Mouse (Mus musculus) embryonic facial prominence, embryonic 10.5 days (tissue): ENCODE measurements around the gene Psmb7. TPM values are rescaled to one million over a fixed set of nuclear protein-coding genes. Genes with fewer than 3 reads are reported as not detected.

ENCODE experiments used
- DNase-seq: peaks from one replicate; pipeline ENCODE4 v3.0.0-alpha.2; 2017; ENCODE audit warnings: low spot score
- H3K27ac ChIP-seq: fragments of 300-500 bp; sonication (generic); replicated peaks from 2 replicates; pipeline ENCODE4 v1.5.1; 2016; ENCODE audit warnings: mild to moderate bottlenecking
- H3K27me3 ChIP-seq: fragments of 300-500 bp; sonication (generic); replicated peaks from 2 replicates; pipeline ENCODE4 v1.6.1; 2016; ENCODE audit warnings: low read depth, mild to moderate bottlenecking; ENCODE audit not compliant: poor library complexity, severe bottlenecking
- H3K36me3 ChIP-seq: fragments of 300-500 bp; sonication (generic); replicated peaks from 2 replicates; pipeline ENCODE4 v1.6.1; 2016; ENCODE audit warnings: mild to moderate bottlenecking, moderate library complexity
- H3K4me1 ChIP-seq: fragments of 300-500 bp; sonication (generic); 2 replicates; pipeline ENCODE4 v1.6.1; 2016
- H3K4me3 ChIP-seq: fragments of 300-500 bp; sonication (generic); 2 replicates; pipeline ENCODE4 v1.5.1; 2016; ENCODE audit warnings: mild to moderate bottlenecking, moderate library complexity
- H3K9me3 ChIP-seq: fragments of 300-500 bp; sonication (generic); 2 replicates; pipeline ENCODE4 v1.6.1; 2016; ENCODE audit warnings: mild to moderate bottlenecking
- whole genome bisulfite sequencing: fragments of 180-500 bp; shearing (Covaris S2); methylation state at CpG from one replicate; pipeline ENCODE4 v1.1.7; 2016; 5-methylcytosine and 5-hydroxymethylcytosine counted together
- microRNA-seq: library from miRNA; unstranded; fragments of <30 nt; microRNA quantifications from one replicate; pipeline ENCODE4, GENCODE M21; 2017
- polyA plus RNA-seq: library from polyadenylated mRNA; unstranded; fragments of >200 nt; fragmentation: Nextera tagmentation; extraction: Ambion mirVana; gene quantifications from 2 replicates; pipeline ENCODE4 v1.2.1, GENCODE M21; 2016

The Psmb7 gene
- polyA plus RNA-seq, 1 experiment from 2014 or later = 331 TPM

GRCm38 (mm10) chr2:38546222-38546621 is 97.7 kb downstream of the Psmb7 start:
- peak; percentile 69 for DNase-seq
- Histone ChIP-seq H3K4me1 (peaks cover 57% of the 10 kb centered on the region), H3K27ac (peak overlapping the region; percentile 66)

DNA sequence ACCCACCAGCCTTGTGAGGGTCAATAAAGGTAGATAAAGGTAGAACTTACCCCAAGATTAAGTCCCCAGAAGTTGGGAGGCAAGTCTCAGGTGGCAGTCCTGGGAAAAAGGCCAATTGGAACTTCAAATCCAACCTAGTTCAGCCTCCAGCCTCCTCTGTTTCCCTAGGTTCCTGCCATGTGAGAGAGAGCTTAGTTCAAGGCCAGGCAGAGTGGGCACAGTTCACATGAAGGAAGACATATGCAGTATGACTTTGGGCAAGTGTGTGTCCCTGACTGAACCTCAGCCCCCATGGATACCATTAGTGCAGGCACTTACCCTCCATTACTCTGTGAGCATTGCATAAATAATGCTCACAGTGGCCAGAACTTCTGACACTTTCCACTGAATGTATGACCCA is 98.2 kb downstream of the Psmb7 start:
- no peak for DNase-seq
- Histone ChIP-seq H3K36me3 (peaks cover 6% of the 10 kb centered on the region; the same call in 1 of the 2 replicates), H3K9me3 (no peaks in the 10 kb centered on the region), H3K4me1 (peaks cover 62% of the 10 kb centered on the region), H3K4me3 (no peak overlapping the region), H3K27ac (peak overlapping the region; percentile 66), H3K27me3 (no peaks in the 10 kb centered on the region)

More at GRCm38 (mm10) chr2:38546222-38546621, 97.7 kb downstream of the Psmb7 start:
- H3K27me3 ChIP-seq = no peaks in the 10 kb centered on the region
- 4% methylated on average over 6 of the region's 6 CpGs for WGBS
- no peak overlapping the region for H3K4me3 ChIP-seq
- H3K36me3 ChIP-seq = peaks cover 11% of the 10 kb centered on the region; the same call in 1 of the 2 replicates
- no peaks in the 10 kb centered on the region for H3K9me3 ChIP-seq

DNA sequence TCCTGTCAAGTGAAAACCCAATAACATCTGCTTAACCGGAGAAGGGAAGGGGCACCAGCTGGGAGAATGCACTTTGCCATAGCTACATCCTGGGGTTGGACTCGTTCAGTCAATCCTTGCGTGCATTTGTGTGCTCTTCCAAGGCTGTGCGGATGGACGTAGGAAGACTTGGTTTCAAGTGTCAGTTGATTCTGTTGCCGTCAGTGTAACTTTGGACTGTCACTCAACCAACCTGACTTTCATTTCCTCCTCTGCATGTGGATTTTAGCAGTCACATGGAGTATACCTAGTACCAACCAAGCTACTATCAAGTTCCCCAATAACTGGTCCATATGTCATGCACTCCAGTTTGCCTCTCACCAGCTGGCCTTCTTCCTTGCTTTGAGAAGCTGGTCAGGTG is 98.9 kb downstream of the Psmb7 start:
- Histone ChIP-seq H3K27me3 (no peaks in the 10 kb centered on the region), H3K4me3 (no peak overlapping the region), H3K36me3 (no peaks in the 10 kb centered on the region), H3K27ac (no peak overlapping the region), H3K4me1 (peaks cover 69% of the 10 kb centered on the region), H3K9me3 (no peaks in the 10 kb centered on the region)
- DNase-seq = no peak
- 78% methylated on average over 6 of the region's 6 CpGs for WGBS

DNA sequence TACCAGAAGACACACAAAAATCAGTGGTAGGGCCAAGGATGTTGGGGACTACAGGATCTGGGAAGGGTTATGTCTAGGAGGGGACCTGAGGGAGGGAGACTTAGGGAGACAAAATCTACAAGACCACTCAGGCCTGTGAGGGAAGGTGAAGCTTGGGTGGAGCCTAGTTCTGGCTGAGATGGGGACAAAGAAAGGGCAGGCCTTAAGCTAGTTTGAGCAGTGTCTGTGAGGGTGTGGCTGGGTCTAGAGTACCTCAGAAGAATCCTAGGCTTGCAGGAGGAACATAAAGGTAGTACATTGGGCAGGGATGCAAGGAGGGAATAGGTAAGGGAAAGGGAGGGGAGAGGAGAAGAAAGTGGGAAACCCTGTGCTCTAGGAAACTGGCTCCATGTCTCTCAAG is 99.5 kb downstream of the Psmb7 start:
- DNase-seq = no peak
- Histone ChIP-seq H3K4me3 (no peak overlapping the region), H3K9me3 (no peaks in the 10 kb centered on the region), H3K27me3 (no peaks in the 10 kb centered on the region), H3K27ac (no peak overlapping the region), H3K36me3 (no peaks in the 10 kb centered on the region), H3K4me1 (peaks cover 75% of the 10 kb centered on the region)

DNA sequence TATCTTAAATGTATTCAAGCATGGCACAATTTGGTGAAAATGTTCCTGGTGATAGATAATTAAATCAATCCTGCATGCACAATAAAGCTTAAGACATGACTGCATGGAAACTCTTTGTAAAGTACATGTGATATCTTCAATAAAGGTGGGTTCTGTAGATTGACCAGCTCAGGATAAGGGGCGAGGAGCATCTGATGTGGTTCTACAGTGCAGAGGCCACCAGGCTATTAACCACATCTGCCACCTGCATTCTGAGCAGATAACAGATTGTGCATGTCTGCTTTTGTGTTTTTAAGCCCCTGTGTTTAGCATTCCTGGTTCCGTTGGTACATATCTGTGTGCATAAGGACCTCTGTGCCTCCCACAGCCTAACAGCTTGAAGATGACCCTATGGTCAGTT is 100.7 kb downstream of the Psmb7 start:
- no peak for DNase-seq

GRCm38 (mm10) chr2:38542366-38542765 is 101.5 kb downstream of the Psmb7 start:
- Histone ChIP-seq H3K9me3 (no peaks in the 10 kb centered on the region), H3K36me3 (no peaks in the 10 kb centered on the region), H3K27me3 (no peaks in the 10 kb centered on the region), H3K4me1 (peaks cover 70% of the 10 kb centered on the region), H3K4me3 (no peak overlapping the region), H3K27ac (no peak overlapping the region)
- DNase-seq = no peak
- WGBS = 45% methylated on average over 1 of the region's 1 CpGs

More for the DNA sequence above, 100.7 kb downstream of the Psmb7 start:
- no peak overlapping the region for H3K27ac ChIP-seq
- WGBS = 88% methylated on average over 2 of the region's 2 CpGs
- peaks cover 71% of the 10 kb centered on the region for H3K4me1 ChIP-seq
- H3K9me3 ChIP-seq = no peaks in the 10 kb centered on the region
- H3K4me3 ChIP-seq = no peak overlapping the region
- no peaks in the 10 kb centered on the region for H3K36me3 ChIP-seq
- H3K27me3 ChIP-seq = no peaks in the 10 kb centered on the region

DNA sequence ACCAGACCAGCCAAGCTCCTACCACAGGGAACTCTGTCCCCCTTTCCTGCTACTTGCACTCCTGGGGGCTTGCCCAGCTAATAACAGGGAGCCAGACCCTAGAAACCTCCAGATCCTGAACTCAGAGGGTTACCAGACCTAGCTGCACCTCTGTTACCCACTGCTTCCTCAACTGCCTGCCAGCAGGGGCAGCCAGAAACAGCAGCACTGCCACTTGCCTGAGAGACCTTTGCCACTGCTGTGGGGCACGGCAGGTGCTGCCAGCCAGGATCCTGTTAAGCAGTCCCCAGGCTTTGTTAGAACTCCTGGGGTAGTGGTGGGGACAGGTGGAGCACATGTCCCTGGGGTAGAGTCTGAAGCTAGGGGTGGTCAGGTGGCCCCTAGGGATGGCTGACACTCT is 102.3 kb downstream of the Psmb7 start:
- 77% methylated on average over 1 of the region's 1 CpGs for WGBS
- peak overlapping the region; percentile 51 for H3K27ac ChIP-seq
- H3K27me3 ChIP-seq = no peaks in the 10 kb centered on the region
- no peaks in the 10 kb centered on the region for H3K9me3 ChIP-seq
- H3K36me3 ChIP-seq = no peaks in the 10 kb centered on the region
- DNase-seq = no peak
- peaks cover 68% of the 10 kb centered on the region for H3K4me1 ChIP-seq
- H3K4me3 ChIP-seq = no peak overlapping the region

- Histone ChIP-seq H3K9me3 (no peaks in the 10 kb centered on the region), H3K4me1 (peaks cover 68% of the 10 kb centered on the region), H3K27ac (peak overlapping the region; percentile 51), H3K27me3 (no peaks in the 10 kb centered on the region), H3K36me3 (no peaks in the 10 kb centered on the region), H3K4me3 (no peak overlapping the region)
- no peak for DNase-seq
- WGBS = 84% methylated on average over 3 of the region's 3 CpGs
Measured at GRCm38 (mm10) chr2:38541101-38541500, 102.8 kb downstream of the Psmb7 start.

DNA sequence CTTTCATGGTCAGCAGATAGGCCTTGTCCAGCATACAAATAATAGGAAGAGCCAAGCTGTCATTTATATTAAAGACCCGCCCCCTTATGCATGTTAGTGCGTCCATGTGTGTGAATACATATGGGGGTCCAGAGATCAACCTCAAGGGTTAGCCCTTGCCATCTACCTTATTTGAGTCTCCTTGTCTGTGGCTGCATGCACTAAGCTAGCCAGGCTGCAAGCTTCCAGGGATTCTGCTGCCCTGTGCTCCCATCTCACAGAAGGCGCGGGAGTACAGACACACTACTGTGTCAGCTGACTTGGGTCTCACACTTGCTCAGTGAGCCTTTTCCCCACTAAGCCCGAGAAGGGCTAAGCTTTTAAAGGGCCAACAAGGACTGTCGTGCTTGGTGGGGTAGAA is 103.2 kb downstream of the Psmb7 start:
- no peak for DNase-seq
- no peaks in the 10 kb centered on the region for H3K36me3 ChIP-seq
- H3K27me3 ChIP-seq = no peaks in the 10 kb centered on the region
- no peak overlapping the region for H3K4me3 ChIP-seq
- no peaks in the 10 kb centered on the region for H3K9me3 ChIP-seq
- peaks cover 68% of the 10 kb centered on the region for H3K4me1 ChIP-seq
- 86% methylated on average over 6 of the region's 6 CpGs for whole genome bisulfite sequencing
- H3K27ac ChIP-seq = no peak overlapping the region

DNA sequence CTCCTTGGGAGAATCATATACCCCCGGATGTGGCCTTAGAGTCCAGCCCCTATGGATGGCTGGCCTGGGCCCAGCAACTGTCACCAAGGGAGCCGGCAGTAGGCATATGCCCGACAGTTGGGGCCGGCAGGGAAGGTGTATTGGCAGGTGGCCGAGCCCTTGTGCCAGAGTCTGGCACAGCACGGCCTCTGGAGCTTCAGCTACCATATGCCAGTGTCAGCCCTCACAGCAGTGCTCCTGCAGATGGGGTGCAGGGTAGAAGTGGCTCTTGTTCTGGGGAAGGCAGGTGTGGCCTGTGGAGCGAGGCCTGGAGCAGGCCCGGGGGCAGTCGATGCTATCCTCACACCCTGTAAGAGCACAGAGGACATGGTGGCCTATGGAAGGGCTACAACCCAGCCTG is 104.2 kb downstream of the Psmb7 start:
- Histone ChIP-seq H3K36me3 (no peaks in the 10 kb centered on the region), H3K27me3 (no peaks in the 10 kb centered on the region), H3K9me3 (no peaks in the 10 kb centered on the region), H3K27ac (peak overlapping the region; percentile 48), H3K4me3 (no peak overlapping the region), H3K4me1 (peaks cover 69% of the 10 kb centered on the region)
- 88% methylated on average over 9 of the region's 9 CpGs for WGBS
- no peak for DNase-seq

Small RNA genes lying within 50 kb of the gene (microRNA-seq; reads per million reads assigned to microRNA genes)
- gene Gm27634 = not detected

Other genes with a start within 250 kb of the Psmb7 start
- 85.4 and 85.8 TPM in 2 replicates for gene Nek6, start 132.4 kb downstream of the Psmb7 start, polyA plus RNA-seq
- 0.34 and 0.97 TPM in 2 replicates for gene Nr5a1, start 70.5 kb upstream of the Psmb7 start, polyA plus RNA-seq